Comparison of ENCODE assay signal across 18 mouse cellular contexts in genomic region chr17:50495216-50495889, GRCm38 (mm10). TPM values are rescaled to one million over a fixed set of nuclear protein-coding genes. Genes with fewer than 3 reads are reported as not detected.
DNase-seq lines count a peak whose midpoint lies in the region; ATAC-seq lines count a peak whose summit lies in the region.
"Had no signal": no experiment of that assay in that cellular context is flagged by ENCODE, and none has a peak within 500 bp of the region (broad histone marks: within the 10 kb centered on the region; RNA-seq: fewer than 3 reads in every experiment).

No protein-coding gene starts in this region.

- 0 out of 2 replicates have a peak overlapping the region, but pooled peaks have one; percentile 8 for H3K4me3 ChIP-seq in limb, embryonic 10.5 days
- H3K4me3 ChIP-seq in forebrain, embryonic 16.5 days (replicated peaks; ENCODE audit: low read length) = no peak overlapping the region
- H3K4me3 ChIP-seq: heart, embryonic 13.5 days; hindbrain, embryonic 13.5 days; stomach, embryonic 15.5 days had no signal

- WGBS in limb, embryonic 10.5 days = 49% methylated on average over 10 of the region's 10 CpGs
- 73% methylated on average over 10 of the region's 10 CpGs for WGBS in forebrain, embryonic 16.5 days

- H3K27me3 ChIP-seq in limb, embryonic 10.5 days (ENCODE audit: low read depth, poor library complexity, severe bottlenecking) = no peaks in the 10 kb centered on the region
- H3K27me3 ChIP-seq in forebrain, embryonic 16.5 days (replicated peaks; ENCODE audit: control insufficient read depth, insufficient read depth, low read length) = no peaks in the 10 kb centered on the region
- H3K27me3 ChIP-seq: heart, embryonic 13.5 days; hindbrain, embryonic 13.5 days; stomach, embryonic 15.5 days had no signal

- no peaks in the 10 kb centered on the region for H3K9me3 ChIP-seq in limb, embryonic 10.5 days (replicated peaks)
- no peaks in the 10 kb centered on the region for H3K9me3 ChIP-seq in forebrain, embryonic 16.5 days (ENCODE audit: control insufficient read depth, low read length)
- H3K9me3 ChIP-seq: heart, embryonic 13.5 days; hindbrain, embryonic 13.5 days; stomach, embryonic 15.5 days had no signal

- no peak overlapping the region for H3K9ac ChIP-seq in forebrain, embryonic 16.5 days (replicated peaks; ENCODE audit: low read depth, low read length)
- H3K9ac ChIP-seq: heart, embryonic 13.5 days; hindbrain, embryonic 13.5 days; stomach, embryonic 15.5 days had no signal

- no peaks in the 10 kb centered on the region for H3K36me3 ChIP-seq in limb, embryonic 10.5 days
- no peaks in the 10 kb centered on the region for H3K36me3 ChIP-seq in forebrain, embryonic 16.5 days (ENCODE audit: control insufficient read depth, insufficient read depth)
- H3K36me3 ChIP-seq: heart, embryonic 13.5 days; hindbrain, embryonic 13.5 days; stomach, embryonic 15.5 days had no signal

- H3K4me2 ChIP-seq in forebrain, embryonic 16.5 days (ENCODE audit: low read length) = no peak overlapping the region
- H3K4me2 ChIP-seq: heart, embryonic 13.5 days; hindbrain, embryonic 13.5 days; stomach, embryonic 15.5 days had no signal

- DNase-seq in gastrocnemius, postnatal 14 days = peak; percentile 19
- no peak for DNase-seq in gastrocnemius, adult 8-10 months (ENCODE audit: low spot score in 2 of 2)
- DNase-seq in adrenal gland, adult 8-10 months = peak; percentile 63
- peak; percentile 39 for DNase-seq in embryo, embryonic 11.5 days (ENCODE audit: low read depth, low spot score)
- peak; percentile 76 for DNase-seq in limb, embryonic 10.5 days (ENCODE audit: low spot score)
- no peak for DNase-seq in spleen, adult 12 weeks (ENCODE audit: low spot score)
- DNase-seq in heart, adult 9 months (ENCODE audit: low spot score in 2 of 2) = no peak
- DNase-seq: cerebellum, adult 2 months; kidney, adult 2 months; kidney, postnatal 4 days; layer of hippocampus, postnatal 36 days; liver; lung, adult 2 months; thymus, postnatal 14 days had no signal

- peaks cover 54% of the 10 kb centered on the region for H3K4me1 ChIP-seq in limb, embryonic 10.5 days
- H3K4me1 ChIP-seq in forebrain, embryonic 16.5 days (replicated peaks; ENCODE audit: control insufficient read depth, insufficient read depth, low read length) = peaks cover 5% of the 10 kb centered on the region; the same call in 1 of the 2 replicates
- H3K4me1 ChIP-seq: heart, embryonic 13.5 days; hindbrain, embryonic 13.5 days; stomach, embryonic 15.5 days had no signal

- intact Hi-C loops in gastrocnemius, postnatal 14 days (cut with DNase I; ENCODE audit: low total_unique reads) = no loop called here

- no peak for ATAC-seq in forebrain, embryonic 16.5 days

- H3K27ac ChIP-seq in limb, embryonic 10.5 days = peak overlapping the region; percentile 27; the same call in 1 of the 2 replicates
- H3K27ac ChIP-seq in forebrain, embryonic 16.5 days (ENCODE audit: low read length) = no peak overlapping the region
- H3K27ac ChIP-seq: heart, embryonic 13.5 days; hindbrain, embryonic 13.5 days; stomach, embryonic 15.5 days had no signal

RNA-seq across cellular contexts. Expression of gene Plcl2, which starts 13.8 kb away (rescaled TPM):
- total RNA-seq in gastrocnemius, postnatal 14 days (2021) = 10 to 100 TPM; 27.0 to 29.8 TPM
- 10 to 100 TPM; 29.8 to 45.2 (median 39.3) TPM for total RNA-seq in gastrocnemius, adult 8-10 months (2022)
- 10 to 100 TPM; 60.4 to 90.4 (median 69.1) TPM for total RNA-seq in adrenal gland, adult 8-10 months (2022)
- 5.0 and 6.4 TPM in 2 replicates for polyA plus RNA-seq in limb, embryonic 10.5 days (2016; fragmentation: Nextera tagmentation; extraction: Ambion mirVana)
- polyA plus RNA-seq in forebrain, embryonic 16.5 days (2015; fragmentation: Nextera tagmentation; extraction: Ambion mirVana) = 9.7 and 11.2 TPM in 2 replicates

Comparison
In these comparisons a context has a peak if more than half of its experiments do, and no peak if none do; other contexts are left out.
1. DNase-seq: peak in gastrocnemius, postnatal 14 days (single experiment), adrenal gland, adult 8-10 months (single experiment), embryo, embryonic 11.5 days (single experiment) and limb, embryonic 10.5 days (single experiment); none in gastrocnemius, adult 8-10 months (0 of 2), spleen, adult 12 weeks (single experiment) and heart, adult 9 months (0 of 2).